Mouse (Mus musculus): Measurements from ENCODE around the gene Ptprt.

DNA sequence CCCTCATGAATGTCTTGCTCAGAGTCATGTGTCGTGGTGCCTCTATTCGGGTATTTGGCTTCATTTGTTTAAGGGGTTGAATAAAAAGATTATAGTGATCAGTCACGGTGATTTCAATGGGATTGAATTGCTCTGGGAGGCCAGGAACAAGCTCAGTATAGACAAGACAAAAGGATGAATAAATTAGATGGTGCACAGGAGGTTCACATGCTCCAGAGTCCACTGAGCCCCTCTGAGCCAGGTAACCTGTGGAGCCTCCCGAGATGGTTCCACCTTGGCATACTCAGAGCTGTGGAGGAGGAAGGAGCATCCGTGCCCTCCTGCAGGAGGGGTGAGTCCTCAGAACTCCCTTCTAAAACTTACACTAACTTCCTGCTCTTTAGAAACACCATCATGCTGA is 26.0 kb downstream of the Ptprt start:
- no peak for TF ChIP-seq POLR2A (IDR thresholded peaks at IDR 0.05; ENCODE audit: extremely low read depth, insufficient read depth, low read length)
- TF ChIP-seq CTCF (IDR thresholded peaks at IDR 0.05; ENCODE audit: low read depth, low read length): no peak
